Mouse (Mus musculus) layer of hippocampus, adult 18-20 months (tissue): ENCODE measurements at regions not wholly inside any gene's neighbourhood (a gene's known extent, or its start where the extent isn't known, plus 50 kb on each side); places are given as distances from the start of the nearest gene placed in this dataset.

Source experiments
- DNase-seq, 2 experiments: peaks; one replicate each; pipeline ENCODE4 v3.0.0; 2022; ENCODE audit warnings: low spot score in 2 of 2

DNA sequence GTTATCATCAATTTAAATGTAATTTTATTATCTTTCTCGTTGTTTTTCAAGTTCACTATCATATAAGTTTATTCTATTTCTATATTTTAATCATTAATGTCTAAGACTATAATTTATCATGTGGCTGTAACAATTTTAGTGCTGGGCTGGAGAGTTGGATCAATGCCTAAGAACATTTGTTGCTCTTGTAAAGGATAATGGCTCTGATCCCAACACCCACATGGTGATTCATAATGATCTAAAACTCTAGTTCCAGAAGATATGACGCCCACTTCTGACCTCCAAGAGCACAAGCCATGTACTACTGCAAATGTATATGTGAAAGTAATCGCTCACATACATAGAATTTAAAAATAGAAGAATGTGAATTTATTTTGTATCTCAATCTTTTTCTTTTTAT, 6117.1 kb downstream of the 9330182O14Rik start:
- peak; percentile 18 to 72 for DNase-seq

DNA sequence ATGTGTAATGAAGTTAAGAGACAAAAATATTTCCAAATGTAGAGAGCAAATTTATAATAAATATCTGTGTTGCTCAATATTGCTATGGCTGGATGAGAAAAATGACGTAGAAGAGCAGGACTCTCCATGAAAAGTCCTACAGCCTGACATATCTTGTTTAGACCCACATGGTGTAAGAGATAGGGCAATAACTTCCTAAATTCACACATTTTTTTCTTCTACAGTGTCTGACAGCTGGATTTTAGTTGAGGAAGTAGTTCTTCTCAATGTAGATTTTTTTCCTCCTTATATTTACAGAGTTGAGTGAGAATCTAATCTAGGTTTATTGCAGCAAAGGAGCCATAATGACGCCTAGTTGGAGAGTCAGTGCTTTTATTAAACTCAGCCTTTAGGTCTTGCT, 6151.1 kb downstream of the 9330182O14Rik start:
- no peak for DNase-seq

DNA sequence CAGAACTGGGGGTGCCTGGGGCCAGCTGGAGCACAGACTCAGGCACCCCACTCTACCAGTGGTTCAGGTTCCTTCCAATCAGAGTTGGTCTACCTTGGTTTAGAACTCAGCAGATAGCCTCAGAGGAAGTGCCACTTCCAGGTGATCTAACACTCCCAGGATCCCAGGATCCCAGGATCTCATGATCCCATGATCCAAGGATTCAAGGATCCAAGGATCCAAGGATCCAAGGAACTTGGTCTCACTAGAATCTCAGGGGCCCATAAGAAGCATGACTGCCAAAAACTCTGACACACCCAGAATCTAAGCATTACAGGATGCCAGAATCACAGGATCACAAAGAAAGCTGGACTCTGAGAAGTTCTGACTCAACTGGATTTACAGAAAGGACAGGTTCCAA, 6169.1 kb downstream of the 9330182O14Rik start:
- DNase-seq, result no peak
